In genomic region chr2:145903983-145904616, GRCm38 (mm10) we compare ENCODE assay signal across 8 mouse cellular contexts. TPM values are rescaled to one million over a fixed set of nuclear protein-coding genes. Genes with fewer than 3 reads are reported as not detected.
DNase-seq lines count a peak whose midpoint lies in the region; ATAC-seq lines count a peak whose summit lies in the region.

No protein-coding gene starts in this region.

- H3K9ac ChIP-seq in kidney, embryonic 14.5 days (ENCODE audit: low read depth, low read length), result peak overlapping the region; percentile 94; the same call in 1 of the 2 replicates
- H3K9ac ChIP-seq in hindbrain, embryonic 13.5 days, result peak overlapping the region; percentile 94
- H3K9ac ChIP-seq in midbrain, embryonic 13.5 days (replicated peaks), result peak overlapping the region; percentile 93

- H3K27me3 ChIP-seq in kidney, embryonic 14.5 days (ENCODE audit: control insufficient read depth, insufficient read depth, low read length), result no peaks in the 10 kb centered on the region
- no peaks in the 10 kb centered on the region for H3K27me3 ChIP-seq in hindbrain, embryonic 13.5 days
- H3K27me3 ChIP-seq in midbrain, embryonic 13.5 days, result no peaks in the 10 kb centered on the region

- H3K27ac ChIP-seq in kidney, embryonic 14.5 days (ENCODE audit: low read depth, low read length), result peak overlapping the region; percentile 95; the same call in 1 of the 2 replicates
- H3K27ac ChIP-seq in hindbrain, embryonic 13.5 days, result no peak overlapping the region
- H3K27ac ChIP-seq in midbrain, embryonic 13.5 days, result no peak overlapping the region

- DNase-seq in kidney, postnatal 25 days, result no peak
- DNase-seq in NIH3T3 (ENCODE audit: low read depth), result peak; percentile 61
- no peak for DNase-seq in urinary bladder, postnatal 36 days (ENCODE audit: low spot score in 2 of 2)
- DNase-seq in left cerebral cortex, postnatal 4 days, result no peak

- peak overlapping the region; percentile 83 for H3K4me2 ChIP-seq in kidney, embryonic 14.5 days (replicated peaks; ENCODE audit: low read depth, low read length)
- H3K4me2 ChIP-seq in hindbrain, embryonic 13.5 days, result peak overlapping the region; percentile 77
- peak overlapping the region; percentile 71 for H3K4me2 ChIP-seq in midbrain, embryonic 13.5 days (replicated peaks)

- H3K4me3 ChIP-seq in kidney, embryonic 14.5 days (ENCODE audit: low read length), result peak overlapping the region; percentile 92
- H3K4me3 ChIP-seq in hindbrain, embryonic 13.5 days, result peak overlapping the region; percentile 99
- peak overlapping the region; percentile 98 for H3K4me3 ChIP-seq in midbrain, embryonic 13.5 days (replicated peaks)

- WGBS in kidney, embryonic 14.5 days, result 26% methylated on average over 12 of the region's 12 CpGs
- 37% methylated on average over 12 of the region's 12 CpGs for whole genome bisulfite sequencing in hindbrain, embryonic 13.5 days
- WGBS in midbrain, embryonic 13.5 days, result 40% methylated on average over 12 of the region's 12 CpGs

- peaks cover 8% of the 10 kb centered on the region; the same call in 1 of the 2 replicates for H3K4me1 ChIP-seq in kidney, embryonic 14.5 days (ENCODE audit: control insufficient read depth, insufficient read depth, low read length)
- H3K4me1 ChIP-seq in hindbrain, embryonic 13.5 days (replicated peaks), result peaks cover 19% of the 10 kb centered on the region
- peaks cover 21% of the 10 kb centered on the region for H3K4me1 ChIP-seq in midbrain, embryonic 13.5 days (replicated peaks)

- intact Hi-C loops in left cerebral cortex, postnatal 4 days (cut with DNase I), result no loop called here

- no peak for ATAC-seq in kidney, embryonic 14.5 days (ENCODE audit: low FRiP score, low TSS enrichment)
- no peak for ATAC-seq in hindbrain, embryonic 13.5 days (ENCODE audit: low FRiP score)
- ATAC-seq in midbrain, embryonic 13.5 days, result no peak
- no peak for ATAC-seq in cerebellum, adult (ENCODE audit: insufficient number of reproducible peaks, low FRiP score, low TSS enrichment)

- H3K36me3 ChIP-seq in kidney, embryonic 14.5 days (ENCODE audit: control insufficient read depth, insufficient read depth, low read length), result peaks cover 9% of the 10 kb centered on the region
- H3K36me3 ChIP-seq in hindbrain, embryonic 13.5 days, result peaks cover 12% of the 10 kb centered on the region
- peaks cover 9% of the 10 kb centered on the region for H3K36me3 ChIP-seq in midbrain, embryonic 13.5 days

- H3K9me3 ChIP-seq in kidney, embryonic 14.5 days (ENCODE audit: control insufficient read depth, low read length), result no peaks in the 10 kb centered on the region
- no peaks in the 10 kb centered on the region for H3K9me3 ChIP-seq in hindbrain, embryonic 13.5 days
- no peaks in the 10 kb centered on the region for H3K9me3 ChIP-seq in midbrain, embryonic 13.5 days

RNA-seq across cellular contexts. Expression of gene Naa20, which starts 2.2 kb away (rescaled TPM):
- 205 and 206 TPM in 2 replicates for polyA plus RNA-seq in kidney, embryonic 14.5 days (2014; fragmentation: Nextera tagmentation; extraction: Ambion mirVana)
- polyA plus RNA-seq in hindbrain, embryonic 13.5 days (2015; fragmentation: Nextera tagmentation; extraction: Ambion mirVana), result 118 and 121 TPM in 2 replicates
- polyA plus RNA-seq in midbrain, embryonic 13.5 days (2015; fragmentation: Nextera tagmentation; extraction: Ambion mirVana), result 119 and 126 TPM in 2 replicates
- 10 to 100 TPM; 60.9 to 67.9 TPM for total RNA-seq in left cerebral cortex, postnatal 4 days (2021)

RNA-seq across cellular contexts. Expression of gene Cfap61, which starts 30.5 kb away (rescaled TPM):
- 0.49 and 0.73 TPM in 2 replicates for polyA plus RNA-seq in kidney, embryonic 14.5 days (2014; fragmentation: Nextera tagmentation; extraction: Ambion mirVana)
- 2.1 and 3.8 TPM in 2 replicates for polyA plus RNA-seq in hindbrain, embryonic 13.5 days (2015; fragmentation: Nextera tagmentation; extraction: Ambion mirVana)
- polyA plus RNA-seq in midbrain, embryonic 13.5 days (2015; fragmentation: Nextera tagmentation; extraction: Ambion mirVana), result 1.7 and 1.8 TPM in 2 replicates
- 1 to 10 TPM; 1.8 to 2.4 TPM for total RNA-seq in left cerebral cortex, postnatal 4 days (2021)

RNA-seq across cellular contexts. Expression of gene Crnkl1, which starts 30.7 kb away (rescaled TPM):
- polyA plus RNA-seq in kidney, embryonic 14.5 days (2014; fragmentation: Nextera tagmentation; extraction: Ambion mirVana), result 28.7 and 31.9 TPM in 2 replicates
- polyA plus RNA-seq in hindbrain, embryonic 13.5 days (2015; fragmentation: Nextera tagmentation; extraction: Ambion mirVana), result 30.2 and 30.5 TPM in 2 replicates
- 33.5 and 35.6 TPM in 2 replicates for polyA plus RNA-seq in midbrain, embryonic 13.5 days (2015; fragmentation: Nextera tagmentation; extraction: Ambion mirVana)
- total RNA-seq in left cerebral cortex, postnatal 4 days (2021), result 10 to 100 TPM; 22.5 to 24.3 TPM
